Mouse (Mus musculus): ENCODE data around the gene Sptb.
A peak's percentile ranks its signal among the peaks of the same experiment; 100 is the strongest.

The Sptb gene

DNA sequence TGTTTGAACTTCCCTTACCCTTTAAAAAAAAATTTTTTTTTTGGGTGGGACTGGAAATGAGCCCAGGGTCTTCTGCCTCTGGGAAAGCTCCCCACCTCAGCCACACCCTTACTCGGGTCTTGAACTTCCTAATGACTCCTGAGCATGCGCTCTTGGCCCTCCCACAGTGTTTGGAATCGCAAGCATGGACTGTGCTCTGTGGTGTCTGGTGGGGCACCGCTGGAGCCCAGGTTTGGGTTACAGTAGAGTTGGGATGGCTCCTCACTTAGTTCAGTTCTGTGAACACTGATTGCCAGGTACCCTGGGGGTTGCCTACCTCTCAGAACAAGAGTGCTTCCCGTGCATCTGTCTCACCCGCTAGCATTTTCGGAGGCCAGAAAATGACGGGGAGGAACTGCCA lies 168.9 kb downstream of the Sptb start:
- no peak for DNase-seq (ENCODE audit: low spot score)

DNA sequence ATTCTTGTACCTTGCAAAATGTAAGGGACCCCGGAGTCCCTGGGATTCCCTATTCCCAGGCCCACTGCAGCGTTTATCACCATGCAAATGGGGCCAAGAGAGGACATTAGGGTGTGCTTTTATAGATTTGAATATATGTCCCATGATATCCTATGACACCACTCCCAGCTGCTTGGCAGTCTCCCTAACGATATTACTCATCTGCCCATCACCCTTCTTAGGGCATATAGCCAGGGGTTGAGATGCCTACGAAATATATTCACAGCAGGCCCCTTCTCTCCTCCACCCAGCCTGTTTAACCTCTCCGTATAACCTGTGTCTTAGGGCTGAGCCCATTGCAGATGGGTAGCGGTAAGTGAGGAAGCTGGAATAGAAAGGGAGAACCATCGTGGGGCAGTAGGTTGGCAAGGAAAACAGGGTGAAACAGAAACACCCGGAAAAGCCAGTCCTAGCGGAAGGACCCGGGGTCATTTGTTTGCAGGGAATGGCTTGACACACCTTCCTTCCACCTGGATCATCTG lies 169.6 kb downstream of the Sptb start:
- DNase-seq (ENCODE audit: low spot score): no peak

DNA sequence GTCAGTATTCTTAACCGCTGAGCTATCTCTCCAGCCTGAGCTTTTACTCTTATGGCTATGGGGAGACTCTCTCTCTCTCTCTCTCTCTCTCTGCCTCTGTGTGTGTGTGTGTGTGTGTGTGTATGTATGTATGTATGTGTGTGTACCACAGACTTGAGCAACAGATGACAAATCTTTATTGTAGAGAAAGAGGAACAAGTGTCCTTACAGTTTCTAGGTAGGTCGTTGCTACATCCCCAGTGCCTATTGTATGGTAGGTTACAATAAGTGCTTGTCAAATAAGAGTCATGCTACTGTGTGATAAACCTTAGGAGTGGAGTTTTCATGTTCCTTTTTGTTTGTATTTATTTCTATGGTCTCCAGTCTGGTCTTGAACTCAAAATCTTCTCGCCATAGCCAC lies 170.2 kb downstream of the Sptb start:
- no peak for DNase-seq (ENCODE audit: low spot score)

DNA sequence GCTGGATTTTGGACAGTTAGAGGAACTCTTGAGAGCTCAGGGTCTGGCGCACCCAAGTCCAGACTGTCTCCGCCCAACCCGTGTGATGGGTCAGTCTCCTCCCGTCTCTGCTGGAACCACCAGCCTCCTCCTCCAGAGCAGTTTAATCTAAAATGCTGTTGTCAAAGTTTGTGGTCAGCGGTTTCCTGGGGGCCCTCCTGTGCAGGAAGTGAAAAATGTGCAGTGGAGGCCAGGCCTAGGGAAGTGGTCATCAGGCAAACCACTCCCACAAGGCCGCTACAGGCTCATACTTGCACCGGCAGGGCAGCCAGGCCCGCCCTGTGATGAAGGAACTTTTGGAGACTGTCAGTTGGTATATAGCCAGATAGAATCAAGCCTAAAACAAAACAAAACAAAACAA lies 172.9 kb downstream of the Sptb start:
- no peak for DNase-seq (ENCODE audit: low spot score)

DNA sequence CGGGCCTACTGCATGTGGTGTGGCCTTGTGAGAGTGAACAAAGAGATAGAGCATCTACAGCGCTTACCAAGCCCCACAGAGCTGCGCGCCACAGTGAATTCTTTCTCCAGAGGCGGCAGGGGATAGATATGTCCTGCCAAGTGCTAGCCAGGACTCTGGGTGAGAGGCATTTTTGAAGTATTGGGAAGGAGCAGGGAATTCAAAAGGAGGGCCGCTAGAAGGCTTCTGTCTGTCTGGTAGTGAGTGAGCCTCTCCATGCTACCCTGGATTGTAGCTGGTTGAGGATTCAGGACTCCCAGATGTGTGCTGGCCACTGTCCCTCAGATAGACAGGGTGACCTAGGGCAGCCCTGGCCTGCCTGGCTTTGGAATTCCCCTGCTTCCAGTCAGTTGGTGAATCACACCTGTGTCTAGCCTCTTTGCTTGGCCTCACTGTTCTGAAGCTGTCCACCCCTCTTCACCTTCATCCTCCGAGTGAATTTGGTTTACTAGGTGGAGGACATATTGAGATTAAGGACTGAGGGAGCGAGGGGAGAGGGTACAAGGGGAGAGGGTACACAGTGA lies 173.7 kb downstream of the Sptb start:
- DNase-seq (ENCODE audit: low spot score): no peak

DNA sequence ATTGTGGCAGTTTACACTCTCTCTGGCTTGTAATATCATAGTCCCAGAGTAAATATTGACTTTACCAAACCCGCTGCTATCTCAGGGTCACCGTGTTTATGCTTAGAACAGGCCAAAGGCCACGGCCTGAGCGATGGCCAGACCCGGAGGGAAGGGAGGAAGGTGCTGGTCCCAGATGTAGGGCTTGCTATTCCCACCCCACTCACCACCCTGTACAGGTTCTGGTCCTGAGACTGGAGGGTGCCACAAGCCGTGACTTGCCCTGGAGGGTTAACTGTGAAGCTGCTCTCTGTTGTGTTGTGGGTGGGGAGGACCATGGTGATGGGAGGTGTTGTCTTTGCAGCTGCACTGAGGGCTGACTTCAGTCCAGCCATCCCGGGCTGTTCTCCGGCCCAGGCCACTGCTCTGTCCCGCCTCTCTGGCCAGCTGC lies 174.9 kb downstream of the Sptb start:
- DNase-seq (ENCODE audit: low spot score): no peak

DNA sequence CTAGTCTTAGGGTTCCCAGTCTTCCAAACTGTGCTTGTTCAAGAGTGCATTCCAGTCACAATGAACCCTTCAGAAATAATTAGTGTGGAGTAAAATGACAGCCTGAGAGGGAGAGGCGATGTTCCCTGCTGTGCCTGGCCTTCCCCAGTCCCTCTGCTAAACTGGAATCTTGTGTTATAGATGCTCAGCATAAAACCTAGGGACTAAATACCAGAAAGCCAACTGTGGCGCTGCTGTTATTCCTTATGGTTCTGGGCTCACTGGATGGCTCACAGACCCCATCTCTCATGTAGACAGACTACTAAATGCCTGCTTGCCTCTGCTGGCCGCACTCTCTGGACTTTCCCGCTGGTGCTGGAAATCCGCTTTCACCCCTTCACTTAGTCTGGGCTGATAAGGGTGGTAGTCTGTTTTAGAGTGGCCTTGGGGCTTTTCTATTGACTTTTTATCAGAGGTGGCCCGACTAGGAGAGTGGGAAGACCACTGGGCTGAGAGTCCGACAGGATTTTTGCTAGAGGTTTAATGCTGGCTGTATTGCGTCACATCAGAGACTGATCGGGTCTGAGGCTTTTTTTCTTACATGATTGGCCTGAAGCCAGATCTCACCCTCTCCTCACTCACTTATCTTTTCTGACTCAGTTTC lies 175.6 kb downstream of the Sptb start:
- no peak for DNase-seq (ENCODE audit: low spot score)

DNA sequence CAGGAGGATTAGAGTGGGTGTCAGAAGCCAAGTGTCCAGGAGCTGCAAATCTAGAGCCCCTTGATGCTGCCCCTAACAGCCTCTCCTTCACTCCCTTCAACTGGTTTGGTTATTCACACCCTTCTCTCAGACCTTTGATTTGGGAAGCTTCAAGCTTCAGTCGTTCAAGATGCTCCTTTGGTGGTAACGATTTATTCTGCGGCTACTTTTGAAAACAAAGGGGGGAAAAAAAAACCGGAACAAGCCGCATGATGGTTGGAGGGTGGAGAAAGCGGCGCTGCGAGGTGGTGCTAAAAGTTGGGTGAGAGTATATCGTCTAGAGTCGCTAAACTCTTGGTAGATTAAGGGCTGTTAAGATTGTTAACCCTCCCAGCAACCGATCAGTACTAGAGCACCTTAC lies 176.1 kb downstream of the Sptb start:
- no peak for DNase-seq (ENCODE audit: low spot score)

DNA sequence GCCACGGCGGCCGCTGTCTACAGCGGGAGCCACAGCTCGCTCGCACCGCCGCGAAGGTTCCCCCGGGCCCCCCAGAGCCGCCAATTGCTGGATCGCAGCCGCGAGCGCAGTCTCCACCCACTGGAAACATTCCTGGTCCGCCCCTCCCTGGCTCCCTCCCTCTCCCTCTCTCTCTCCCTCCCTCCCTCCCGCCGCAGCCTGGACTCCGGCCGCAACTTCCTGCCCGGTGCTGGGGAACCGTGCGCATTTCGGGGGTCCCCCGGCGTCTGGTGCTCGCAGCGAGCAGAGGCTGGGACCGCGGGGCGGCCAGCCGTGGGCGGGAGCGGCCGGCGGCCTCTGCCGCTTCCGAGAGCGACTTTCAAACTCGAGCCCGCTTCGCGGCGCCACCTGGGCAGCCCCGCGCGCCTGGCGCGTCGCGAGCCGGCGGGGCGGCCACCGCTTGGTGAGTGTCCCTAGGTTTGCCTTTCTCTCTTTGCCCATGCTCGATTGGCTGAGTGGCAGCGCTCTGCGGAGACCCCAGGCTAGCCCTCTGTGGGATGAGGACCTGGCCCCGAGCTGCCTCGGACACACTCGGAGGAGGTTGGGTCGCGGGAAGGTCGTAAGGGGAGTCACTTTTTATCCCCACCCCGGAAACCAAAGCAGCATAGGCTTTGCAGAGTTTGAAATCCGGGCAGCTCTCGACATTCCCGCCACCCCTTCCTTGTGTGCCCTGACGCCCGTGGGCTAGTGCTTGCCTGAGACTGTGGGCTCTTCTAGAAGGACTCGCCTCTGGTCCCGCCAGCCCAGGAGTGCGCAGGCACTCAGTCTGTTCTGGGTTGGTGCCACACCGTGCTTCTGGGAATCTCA lies 176.7 kb downstream of the Sptb start:
- peak; percentile 62 for DNase-seq (ENCODE audit: low spot score)

DNA sequence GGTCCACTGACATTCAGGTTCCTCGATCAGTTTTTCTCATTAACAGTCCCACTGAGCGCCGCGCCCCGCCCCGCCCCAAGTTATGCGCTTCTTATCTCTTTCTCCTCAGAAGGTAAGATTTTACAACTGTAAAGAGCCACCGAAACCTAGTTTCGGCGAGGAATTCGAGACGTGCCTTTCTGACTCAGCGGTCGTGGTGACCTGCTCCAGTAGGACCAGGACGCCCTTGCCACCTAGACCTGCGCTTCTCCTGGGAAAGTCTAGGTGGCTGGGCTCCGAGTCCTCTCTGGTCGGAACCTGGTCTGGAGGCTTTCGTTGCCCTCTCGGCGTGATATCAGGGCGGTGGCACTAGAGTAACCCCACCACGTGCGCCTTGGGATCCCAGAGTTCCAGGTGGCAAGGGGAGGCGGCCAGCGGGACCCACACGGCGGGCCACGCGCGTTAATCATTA lies 177.4 kb downstream of the Sptb start:
- no peak for DNase-seq (ENCODE audit: low spot score)

DNA sequence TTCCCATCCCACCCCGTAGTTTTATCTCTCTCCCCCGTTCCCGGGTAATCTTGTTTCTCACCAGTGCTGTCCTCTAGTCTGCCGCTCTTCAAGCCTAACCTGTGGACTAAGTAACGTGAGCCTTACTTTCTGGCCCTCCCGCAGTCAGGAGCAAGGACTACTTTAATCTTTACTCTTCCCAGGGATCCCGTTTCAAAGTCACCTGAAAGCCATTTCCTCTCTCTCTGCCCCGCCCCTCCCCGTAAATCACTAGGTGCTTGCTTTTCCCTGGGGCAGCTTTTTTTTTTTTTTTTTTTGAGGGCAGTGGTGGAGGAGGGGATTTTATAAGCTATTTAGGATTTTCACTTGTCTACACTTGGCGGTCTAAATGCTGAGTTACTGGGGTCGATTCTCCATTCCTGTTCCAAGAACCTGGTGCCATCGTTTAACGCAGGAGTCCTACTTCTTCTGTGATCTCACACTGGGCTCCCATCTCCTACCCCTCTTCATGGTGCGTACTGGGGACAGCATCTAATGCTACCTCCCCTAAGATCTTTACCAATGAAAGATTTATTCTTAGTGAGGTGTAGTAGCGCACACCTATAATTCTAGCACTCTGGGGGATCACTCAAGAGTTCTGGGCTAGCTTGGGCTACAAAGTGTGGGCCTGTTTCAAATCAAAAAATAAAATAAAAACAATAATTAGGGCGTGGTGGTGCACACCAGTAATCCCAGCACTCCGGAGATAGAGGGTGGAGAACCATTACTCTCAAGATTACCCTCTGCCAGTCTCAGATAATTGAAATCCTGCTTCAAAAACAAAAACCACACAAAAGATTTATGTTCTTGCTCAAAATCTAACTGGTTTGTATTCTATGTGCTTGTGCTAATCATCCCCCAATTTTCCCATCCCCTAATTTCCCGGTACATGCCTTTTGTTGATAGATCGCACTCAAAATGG lies 178.1 kb downstream of the Sptb start:
- DNase-seq (ENCODE audit: low spot score): no peak

DNA sequence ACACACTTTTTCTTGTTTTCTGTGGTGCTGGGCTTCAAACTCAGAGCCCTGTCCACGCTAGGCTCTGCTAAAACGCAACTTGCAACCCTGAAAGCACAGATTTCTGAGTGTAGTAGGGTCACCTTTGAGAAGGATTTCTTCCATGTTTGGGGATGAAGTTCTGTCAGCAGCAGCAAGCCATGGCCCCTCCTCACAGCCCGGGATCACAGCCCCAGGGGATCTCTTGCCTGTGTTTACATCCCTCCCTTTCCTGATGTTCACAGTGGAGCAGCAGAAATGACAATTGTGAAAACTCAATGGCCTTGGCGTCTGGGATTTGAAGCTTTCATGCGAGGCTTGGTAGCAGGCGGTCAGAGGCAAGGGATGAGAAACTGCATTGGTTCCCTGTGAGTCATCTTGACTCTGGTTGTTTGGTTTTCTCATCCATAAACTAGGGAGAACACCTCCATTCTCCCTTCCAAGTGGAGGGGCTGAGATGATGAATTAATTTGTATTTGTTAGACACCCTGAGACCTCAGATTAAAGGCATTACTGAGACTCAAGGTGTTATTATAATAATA lies 179.7 kb downstream of the Sptb start, which contains the start of gene Plekhg3:
Gene Plekhg3, plus strand, starts transcription at position 312 of the 560 bp plus-strand sequence.
- no peak for DNase-seq (ENCODE audit: low spot score)

Data from ovary, postnatal 14 days (tissue).